Mouse (Mus musculus) embryo, embryonic 10.5 days (tissue): Measurements from ENCODE around the gene Odc1.
A peak's percentile ranks its signal among the peaks of the same experiment; 100 is the strongest.
"Not testable (repeated sequence)": the region's sequence is repeated elsewhere in the genome, so short reads cannot be mapped to it uniquely, and the experiment has no call there.

Source experiments
- DNase-seq: peaks from one replicate; pipeline ENCODE4 v3.0.0-alpha.2; 2015; ENCODE audit warnings: low spot score

Gene Odc1

GRCm38 (mm10) chr12:17544209-17545106 is at the start of gene Odc1:
TSS of gene Odc1 (plus strand) at chr12:17544794.
- peak; percentile 95 for DNase-seq

- DNase-seq: no peak
Measured at GRCm38 (mm10) chr12:17494809-17495208, 49.8 kb upstream of the Odc1 start.

- DNase-seq: peak; percentile 16
Measured at GRCm38 (mm10) chr12:17495858-17496451, 48.6 kb upstream of the Odc1 start.

GRCm38 (mm10) chr12:17505620-17506074 is 38.9 kb upstream of the Odc1 start:
- DNase-seq: no peak

GRCm38 (mm10) chr12:17506117-17506993 is 38.2 kb upstream of the Odc1 start:
- peak; percentile 21 for DNase-seq

- no peak for DNase-seq
Measured at GRCm38 (mm10) chr12:17506994-17507542, 37.5 kb upstream of the Odc1 start.

GRCm38 (mm10) chr12:17509310-17509709 is 35.3 kb upstream of the Odc1 start:
- DNase-seq: no peak

GRCm38 (mm10) chr12:17510158-17510557 is 34.4 kb upstream of the Odc1 start:
- DNase-seq: no peak

- no peak for DNase-seq
Measured at GRCm38 (mm10) chr12:17511019-17511418, 33.6 kb upstream of the Odc1 start.

- no peak for DNase-seq
Measured at GRCm38 (mm10) chr12:17529180-17529579, 15.4 kb upstream of the Odc1 start.

- no peak for DNase-seq
Measured at GRCm38 (mm10) chr12:17529726-17530125, 14.9 kb upstream of the Odc1 start.

- DNase-seq: no peak
Measured at GRCm38 (mm10) chr12:17530825-17531224, 13.8 kb upstream of the Odc1 start.

GRCm38 (mm10) chr12:17536222-17536621 is 8.4 kb upstream of the Odc1 start:
- no peak for DNase-seq

- DNase-seq: no peak
Measured at GRCm38 (mm10) chr12:17537147-17537546, 7.4 kb upstream of the Odc1 start.

GRCm38 (mm10) chr12:17538087-17538486 is 6.5 kb upstream of the Odc1 start:
- DNase-seq: no peak

- no peak for DNase-seq
Measured at GRCm38 (mm10) chr12:17539041-17539440, 5.6 kb upstream of the Odc1 start.

- DNase-seq: no peak
Measured at GRCm38 (mm10) chr12:17540040-17540552, 4.5 kb upstream of the Odc1 start.

- peak; percentile 61 for DNase-seq
Measured at GRCm38 (mm10) chr12:17545107-17545571, 545 bp downstream of the Odc1 start.

GRCm38 (mm10) chr12:17545884-17546283 is 1.3 kb downstream of the Odc1 start:
- peak; percentile 52 for DNase-seq

- DNase-seq: not testable (repeated sequence)
Measured at GRCm38 (mm10) chr12:17547552-17547951, 3.0 kb downstream of the Odc1 start.

- no peak for DNase-seq
Measured at GRCm38 (mm10) chr12:17548505-17548904, 3.9 kb downstream of the Odc1 start.

GRCm38 (mm10) chr12:17549421-17549820 is 4.8 kb downstream of the Odc1 start:
- DNase-seq: not testable (repeated sequence)
